Mouse (Mus musculus): ENCODE measurements at regions not wholly inside any gene's neighbourhood (a gene's known extent, or its start where the extent isn't known, plus 50 kb on each side); places are given as distances from the start of the nearest gene placed in this dataset.

- no peak for TF ChIP-seq CTCF (IDR thresholded peaks at IDR 0.05; ENCODE audit: extremely low read depth, insufficient read depth, low read length)
- no peak for TF ChIP-seq POLR2A (IDR thresholded peaks at IDR 0.05; ENCODE audit: extremely low read depth, insufficient read depth, low read length)
These were observed 614.0 kb upstream of the Gm10131 start for GRCm38 (mm10) chr8:34725546-34725945.

Measured in cortical plate, adult 2 months (tissue).